Mouse (Mus musculus): Measurements from ENCODE around the gene Slc25a13.

Slc25a13 gene

DNA sequence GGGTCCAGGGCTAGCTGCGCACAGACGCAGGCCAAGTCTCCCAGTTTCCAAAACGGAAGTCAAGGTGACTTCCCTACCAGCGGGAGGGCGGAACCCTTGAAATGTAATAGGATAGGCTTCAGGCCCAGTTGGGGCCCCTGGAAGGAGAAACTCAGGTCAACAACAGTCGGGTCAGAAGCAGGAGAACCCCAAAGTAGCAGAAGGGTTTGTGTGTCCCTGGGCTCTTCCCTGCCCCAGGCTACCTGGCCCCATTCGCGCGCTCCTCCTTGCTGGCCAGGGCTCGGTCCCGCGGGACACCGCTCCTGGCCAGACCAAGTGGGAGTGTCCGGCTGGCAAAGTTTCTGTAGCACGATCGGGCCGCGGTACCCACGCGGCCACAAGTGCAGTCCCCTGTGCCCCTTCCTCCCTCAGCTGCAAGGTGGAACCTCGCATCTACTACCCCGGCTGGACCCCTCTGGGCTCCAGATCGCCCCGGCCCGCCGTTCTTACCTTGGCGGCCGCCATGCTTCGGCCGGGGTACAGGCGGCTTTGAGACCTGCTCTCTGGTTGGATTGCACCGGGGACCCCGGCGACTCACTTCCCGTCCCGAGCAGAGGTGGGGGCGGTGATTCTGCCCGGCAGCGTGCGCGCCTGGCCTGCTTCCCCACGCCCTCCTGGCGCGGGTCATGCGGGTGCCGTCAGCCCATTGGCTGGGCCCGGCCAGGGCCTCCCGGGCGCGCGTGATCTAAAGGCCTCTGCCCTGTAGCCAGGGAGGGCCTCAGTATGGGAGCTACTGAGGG is at the start of gene Slc25a13:
Gene Slc25a13, minus strand, starts transcription at position 667 of the 779 bp plus-strand sequence.
- DNase-seq (ENCODE audit: inconsistent age in 2 of 2, low spot score in 1 of 2) = peak; percentile 82 to 92

GRCm38 (mm10) chr6:6265761-6266160 is 48.8 kb upstream of the Slc25a13 start:
- DNase-seq (ENCODE audit: inconsistent age in 2 of 2, low spot score in 1 of 2) = no peak

- no peak for DNase-seq (ENCODE audit: inconsistent age in 2 of 2, low spot score in 1 of 2)
Observed at GRCm38 (mm10) chr6:6263293-6263911, 46.4 kb upstream of the Slc25a13 start.

GRCm38 (mm10) chr6:6260917-6261316 is 43.9 kb upstream of the Slc25a13 start:
- DNase-seq (ENCODE audit: inconsistent age in 2 of 2, low spot score in 1 of 2) = no peak

GRCm38 (mm10) chr6:6248500-6248899 is 31.5 kb upstream of the Slc25a13 start:
- DNase-seq (ENCODE audit: inconsistent age in 2 of 2, low spot score in 1 of 2) = no peak

DNA sequence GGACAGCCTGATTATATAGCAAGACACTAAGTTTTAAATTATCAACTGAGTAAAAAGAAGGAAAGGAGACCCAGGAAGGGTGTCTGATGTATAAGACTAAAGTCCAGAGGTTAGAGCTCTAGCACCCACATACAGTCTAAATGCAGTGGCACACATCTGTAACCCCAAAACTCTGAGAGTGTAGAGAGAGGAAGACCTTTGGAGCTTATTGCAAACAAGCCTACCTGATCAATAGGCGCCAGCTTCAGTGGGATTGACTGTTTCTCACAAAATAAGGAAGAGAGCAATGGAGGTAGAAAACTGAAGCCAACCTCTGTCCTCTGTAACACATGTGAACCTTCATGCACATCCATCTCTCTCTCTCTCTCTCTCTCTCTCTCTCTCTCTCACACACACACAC is 26.9 kb upstream of the Slc25a13 start:
- DNase-seq (ENCODE audit: inconsistent age in 2 of 2, low spot score in 1 of 2) = no peak

GRCm38 (mm10) chr6:6242114-6242513 is 25.1 kb upstream of the Slc25a13 start:
- DNase-seq (ENCODE audit: inconsistent age in 2 of 2, low spot score in 1 of 2) = peak; percentile 43

DNA sequence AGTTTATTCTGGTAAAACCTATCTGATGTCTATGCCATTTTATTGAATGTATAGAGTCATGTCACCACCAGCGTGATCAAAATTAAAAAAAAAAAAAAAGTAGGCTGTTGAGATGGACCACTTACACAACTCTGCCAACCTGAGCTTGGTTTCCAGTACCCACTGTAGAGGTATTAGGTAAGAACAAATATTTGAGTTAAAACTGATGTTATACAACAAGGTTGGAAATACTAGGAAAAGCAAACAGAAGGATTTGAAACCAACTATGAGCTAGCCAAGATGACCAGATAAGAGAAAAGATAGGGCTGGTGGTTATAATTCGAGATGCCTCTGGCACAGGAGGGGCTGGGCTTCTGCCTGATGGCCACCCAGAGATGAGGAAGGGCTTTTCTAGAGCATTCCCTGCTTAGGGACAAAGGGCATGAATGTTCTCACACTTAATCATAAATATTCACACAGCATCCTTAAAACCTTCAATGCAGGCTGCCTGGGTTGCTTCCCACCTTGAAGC is 19.9 kb upstream of the Slc25a13 start:
- no peak for DNase-seq (ENCODE audit: inconsistent age in 2 of 2, low spot score in 1 of 2)

- DNase-seq (ENCODE audit: inconsistent age in 2 of 2, low spot score in 1 of 2) = no peak
Observed at GRCm38 (mm10) chr6:6230262-6230661, 13.3 kb upstream of the Slc25a13 start.

GRCm38 (mm10) chr6:6222721-6223120 is 5.7 kb upstream of the Slc25a13 start:
- DNase-seq (ENCODE audit: inconsistent age in 2 of 2, low spot score in 1 of 2) = no peak

GRCm38 (mm10) chr6:6220574-6220973 is 3.6 kb upstream of the Slc25a13 start:
- no peak for DNase-seq (ENCODE audit: inconsistent age in 2 of 2, low spot score in 1 of 2)

DNA sequence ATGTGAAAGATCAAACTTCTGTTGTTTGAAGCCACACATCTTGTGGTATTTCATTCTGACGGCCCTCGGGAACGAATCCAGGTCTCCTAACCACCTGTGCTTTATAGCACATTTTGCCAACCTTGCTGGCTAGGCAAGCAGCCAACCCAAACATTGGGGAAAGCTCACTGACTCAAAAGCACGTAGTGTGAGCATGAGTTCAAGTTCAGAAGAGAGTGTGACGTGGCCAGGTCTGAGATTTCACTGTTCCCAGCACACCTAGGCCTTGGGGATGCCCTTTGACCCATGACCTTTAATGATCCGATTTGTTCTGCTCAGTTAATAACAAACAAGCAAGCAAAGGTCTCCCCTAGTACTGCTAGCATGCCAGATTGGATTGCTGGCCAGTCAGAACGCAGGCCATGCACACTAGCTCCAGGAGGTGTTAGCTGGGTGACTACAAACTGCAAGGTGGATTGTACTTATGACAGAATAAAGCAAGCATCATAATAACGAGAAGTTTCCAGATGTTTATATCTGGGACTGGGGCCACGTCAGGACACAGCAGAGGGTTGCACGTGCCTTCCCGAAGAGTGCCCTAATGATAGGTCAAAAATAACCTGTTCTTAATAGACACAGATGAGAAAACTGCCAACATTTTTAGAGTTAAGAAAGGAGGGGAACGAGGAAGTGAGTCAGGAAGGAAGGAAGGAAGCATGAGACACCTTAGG is 2.8 kb upstream of the Slc25a13 start:
- peak in 1 of 2 experiments; percentile 35 for DNase-seq (ENCODE audit: inconsistent age in 2 of 2, low spot score in 1 of 2)

- DNase-seq (ENCODE audit: inconsistent age in 2 of 2, low spot score in 1 of 2) = no peak
Observed at GRCm38 (mm10) chr6:6217286-6217625, 283 bp upstream of the Slc25a13 start.

GRCm38 (mm10) chr6:6216120-6216506 is 860 bp downstream of the Slc25a13 start:
- DNase-seq (ENCODE audit: inconsistent age in 2 of 2, low spot score in 1 of 2) = no peak

GRCm38 (mm10) chr6:6212360-6213310 is 4.3 kb downstream of the Slc25a13 start:
- DNase-seq (ENCODE audit: inconsistent age in 2 of 2, low spot score in 1 of 2) = peak; percentile 20 to 46

GRCm38 (mm10) chr6:6211958-6212357 is 5.0 kb downstream of the Slc25a13 start:
- DNase-seq (ENCODE audit: inconsistent age in 2 of 2, low spot score in 1 of 2) = no peak

DNA sequence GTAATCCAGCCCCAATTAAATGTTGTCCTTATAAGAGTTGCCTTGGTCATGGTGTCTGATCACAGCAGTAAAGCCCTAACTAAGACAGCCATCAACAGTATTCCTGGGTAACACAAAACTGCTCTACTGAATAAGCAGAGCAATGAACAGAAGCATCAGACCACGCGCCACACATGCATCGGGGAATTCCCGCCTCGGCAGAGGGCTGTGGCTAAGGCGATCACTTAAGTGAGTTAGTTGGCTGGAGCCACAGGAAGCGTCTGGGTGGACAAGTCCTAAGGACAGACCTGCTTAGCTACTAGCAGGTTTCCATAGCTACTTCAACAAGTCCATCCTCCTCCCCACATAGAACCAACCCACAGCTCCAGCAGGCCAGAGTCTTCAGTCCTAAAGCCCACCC is 6.3 kb downstream of the Slc25a13 start:
- no peak for DNase-seq (ENCODE audit: inconsistent age in 2 of 2, low spot score in 1 of 2)

DNA sequence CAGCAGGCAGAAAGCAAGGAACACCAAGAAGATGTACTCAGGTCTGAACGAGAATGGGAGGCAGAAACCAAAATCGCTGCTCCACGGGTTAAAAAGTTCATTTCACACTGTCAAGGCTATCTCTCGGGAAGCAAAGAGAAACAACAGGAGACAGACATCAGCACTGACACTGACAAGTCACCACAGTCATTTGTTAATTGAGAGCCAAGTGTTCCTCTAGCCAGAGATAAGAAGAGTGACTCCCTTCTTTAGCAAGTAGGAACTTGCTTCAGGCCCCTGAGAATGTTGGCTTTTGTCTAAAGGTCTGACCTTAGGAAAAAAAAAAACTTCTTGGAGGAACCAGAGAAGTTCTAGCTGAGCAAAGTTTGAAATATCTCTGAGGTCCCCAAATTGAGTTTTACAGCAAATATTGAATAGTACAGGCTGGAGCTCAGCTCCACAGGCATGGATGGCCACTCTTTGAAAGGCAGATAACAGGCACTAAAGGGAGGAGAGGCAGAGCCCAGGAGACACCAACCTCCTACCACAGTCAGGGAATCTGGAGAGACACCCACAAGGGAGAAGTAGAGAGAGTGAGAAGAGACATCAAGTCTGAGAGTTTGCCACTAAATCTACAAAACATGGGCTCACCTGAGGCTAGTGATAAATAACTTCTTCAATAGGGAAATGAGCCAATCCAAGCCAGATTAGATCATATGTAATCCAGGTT is 8.5 kb downstream of the Slc25a13 start:
- DNase-seq (ENCODE audit: inconsistent age in 2 of 2, low spot score in 1 of 2) = peak in 1 of 2 experiments; percentile 32

DNA sequence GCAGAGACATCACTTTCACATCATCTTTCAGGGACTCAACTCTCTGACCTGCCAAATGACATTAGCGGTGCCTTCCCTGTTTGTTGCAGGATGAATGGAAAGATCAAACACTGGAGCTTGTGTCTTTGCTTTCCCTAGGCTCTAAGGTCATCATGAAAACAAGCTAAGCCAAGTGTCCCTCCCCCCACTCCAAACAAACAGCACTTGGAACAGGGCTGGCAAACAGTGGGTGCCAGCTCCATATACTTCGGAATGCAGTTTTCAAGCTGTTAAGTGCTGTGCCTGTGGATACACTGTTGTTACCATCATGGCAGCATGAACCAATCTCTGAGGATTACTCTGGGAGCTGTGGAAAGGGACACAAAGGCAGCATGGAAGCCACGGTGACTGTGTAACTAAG is 9.1 kb downstream of the Slc25a13 start:
- DNase-seq (ENCODE audit: inconsistent age in 2 of 2, low spot score in 1 of 2) = no peak

DNA sequence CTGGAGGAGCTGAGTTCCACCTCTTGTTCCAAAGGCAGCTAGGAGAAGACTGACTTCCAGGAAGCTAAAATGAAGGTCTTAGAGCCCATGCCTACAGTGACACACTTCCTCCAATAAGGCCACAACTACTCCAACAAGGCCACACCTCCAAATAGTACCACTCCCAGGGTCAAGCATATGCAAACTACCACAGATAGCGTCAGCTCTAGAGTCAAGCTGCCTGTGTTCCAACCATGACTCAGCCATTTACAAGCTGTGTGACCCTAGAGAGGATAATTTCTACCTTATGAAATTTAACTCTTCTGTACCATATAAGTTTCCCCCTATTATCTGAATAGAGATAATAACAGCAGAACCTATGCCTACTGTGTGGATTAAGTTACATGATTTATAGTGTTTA is 9.6 kb downstream of the Slc25a13 start:
- DNase-seq (ENCODE audit: inconsistent age in 2 of 2, low spot score in 1 of 2) = no peak
